ENCODE assay signal across 19 mouse cellular contexts in genomic region chr10:69136241-69136828, GRCm38 (mm10). TPM values are rescaled to one million over a fixed set of nuclear protein-coding genes. Genes with fewer than 3 reads are reported as not detected.
DNase-seq lines count a peak whose midpoint lies in the region; ATAC-seq lines count a peak whose summit lies in the region.
"Had no signal": no experiment of that assay in that cellular context is flagged by ENCODE, and none has a peak within 500 bp of the region (broad histone marks: within the 10 kb centered on the region; RNA-seq: fewer than 3 reads in every experiment).

No protein-coding gene starts in this region.

- no peaks in the 10 kb centered on the region for H3K36me3 ChIP-seq in heart, embryonic 10.5 days
- no peaks in the 10 kb centered on the region for H3K36me3 ChIP-seq in liver, embryonic 13.5 days
- no peaks in the 10 kb centered on the region for H3K36me3 ChIP-seq in lung, embryonic 16.5 days (ENCODE audit: control insufficient read depth, insufficient read depth, low read length)
- H3K36me3 ChIP-seq in stomach, embryonic 16.5 days (ENCODE audit: control insufficient read depth, insufficient read depth, low read length), result no peaks in the 10 kb centered on the region
- H3K36me3 ChIP-seq: midbrain, embryonic 10.5 days; neural tube, embryonic 12.5 days had no signal

- H3K9me3 ChIP-seq in heart, embryonic 10.5 days, result no peaks in the 10 kb centered on the region
- H3K9me3 ChIP-seq in liver, embryonic 13.5 days (replicated peaks), result no peaks in the 10 kb centered on the region
- H3K9me3 ChIP-seq in lung, embryonic 16.5 days (ENCODE audit: control insufficient read depth, low read length), result no peaks in the 10 kb centered on the region
- no peaks in the 10 kb centered on the region for H3K9me3 ChIP-seq in stomach, embryonic 16.5 days (replicated peaks; ENCODE audit: control insufficient read depth, low read length)
- H3K9me3 ChIP-seq: midbrain, embryonic 10.5 days; neural tube, embryonic 12.5 days had no signal

- peak; percentile 53; the same call in 1 of the 2 replicates for ATAC-seq in liver, embryonic 13.5 days (ENCODE audit: low read depth)
- peak; percentile 83; the same call in 1 of the 2 replicates for ATAC-seq in lung, embryonic 16.5 days (ENCODE audit: low read depth)
- ATAC-seq in stomach, embryonic 16.5 days (ENCODE audit: insufficient read depth, low FRiP score), result no peak
- no peak for ATAC-seq in activated CD4-positive, CD25-positive, alpha-beta regulatory T cell, adult 4 months
- no peak for ATAC-seq in cerebellum, adult (ENCODE audit: insufficient number of reproducible peaks, low FRiP score, low TSS enrichment)
- ATAC-seq: hindbrain, embryonic 16.5 days had no signal

- WGBS in heart, embryonic 10.5 days, result 61% methylated on average over 9 of the region's 9 CpGs
- 30% methylated on average over 9 of the region's 9 CpGs for WGBS in liver, embryonic 13.5 days (ENCODE audit: insufficient replicate concordance)
- 20% methylated on average over 9 of the region's 9 CpGs for whole genome bisulfite sequencing in lung, embryonic 16.5 days
- 36% methylated on average over 9 of the region's 9 CpGs for WGBS in stomach, embryonic 16.5 days

- no peaks in the 10 kb centered on the region for H3K4me1 ChIP-seq in heart, embryonic 10.5 days
- 0 out of 2 replicates have a peak, but pooled peaks cover 6% of the 10 kb centered on the region for H3K4me1 ChIP-seq in liver, embryonic 13.5 days (replicated peaks)
- peaks cover 3% of the 10 kb centered on the region; the same call in 1 of the 2 replicates for H3K4me1 ChIP-seq in lung, embryonic 16.5 days (replicated peaks; ENCODE audit: control insufficient read depth, insufficient read depth, low read length)
- peaks cover 7% of the 10 kb centered on the region for H3K4me1 ChIP-seq in stomach, embryonic 16.5 days (ENCODE audit: control insufficient read depth, insufficient read depth, low read length)
- H3K4me1 ChIP-seq: midbrain, embryonic 10.5 days; neural tube, embryonic 12.5 days had no signal

- no peaks in the 10 kb centered on the region for H3K27me3 ChIP-seq in heart, embryonic 10.5 days (ENCODE audit: insufficient read depth, poor library complexity, severe bottlenecking)
- no peaks in the 10 kb centered on the region for H3K27me3 ChIP-seq in liver, embryonic 13.5 days
- no peaks in the 10 kb centered on the region for H3K27me3 ChIP-seq in lung, embryonic 16.5 days (ENCODE audit: control insufficient read depth, insufficient read depth, low read depth, low read length)
- no peaks in the 10 kb centered on the region for H3K27me3 ChIP-seq in stomach, embryonic 16.5 days (ENCODE audit: control insufficient read depth, insufficient read depth, low read length)
- H3K27me3 ChIP-seq: CH12.LX; neural tube, embryonic 12.5 days had no signal

- H3K4me2 ChIP-seq in liver, embryonic 13.5 days, result 0 out of 2 replicates have a peak overlapping the region, but pooled peaks have one; percentile 8
- H3K4me2 ChIP-seq in lung, embryonic 16.5 days (ENCODE audit: low read depth, low read length), result peak overlapping the region; percentile 28
- H3K4me2 ChIP-seq in stomach, embryonic 16.5 days (ENCODE audit: low read depth, low read length), result peak overlapping the region; percentile 30
- H3K4me2 ChIP-seq: heart, embryonic 11.5 days; neural tube, embryonic 12.5 days had no signal

- H3K27ac ChIP-seq in heart, embryonic 10.5 days, result no peak overlapping the region
- peak overlapping the region; percentile 67 for H3K27ac ChIP-seq in liver, embryonic 13.5 days
- H3K27ac ChIP-seq in lung, embryonic 16.5 days (ENCODE audit: low read length), result peak overlapping the region; percentile 26; the same call in 1 of the 2 replicates
- H3K27ac ChIP-seq in stomach, embryonic 16.5 days (ENCODE audit: low read length), result peak overlapping the region; percentile 54
- H3K27ac ChIP-seq: liver, embryonic 14.5 days; midbrain, embryonic 10.5 days; neural tube, embryonic 12.5 days had no signal

- no peak overlapping the region for H3K4me3 ChIP-seq in heart, embryonic 10.5 days
- no peak overlapping the region for H3K4me3 ChIP-seq in liver, embryonic 13.5 days (replicated peaks)
- H3K4me3 ChIP-seq in lung, embryonic 16.5 days (ENCODE audit: low read length), result 0 out of 2 replicates have a peak overlapping the region, but pooled peaks have one; percentile 10
- H3K4me3 ChIP-seq in stomach, embryonic 16.5 days (replicated peaks; ENCODE audit: low read length), result no peak overlapping the region
- H3K4me3 ChIP-seq: midbrain, embryonic 10.5 days; neural tube, embryonic 12.5 days had no signal

- peak; percentile 67 for DNase-seq in heart, embryonic 10.5 days (ENCODE audit: low spot score)
- DNase-seq in heart, adult 18-20 months, result no peak
- no peak for DNase-seq in liver, embryonic 13.5 days
- no peak for DNase-seq in layer of hippocampus, postnatal 10 days (ENCODE audit: low spot score in 2 of 2)
- DNase-seq: adrenal gland, postnatal 14 days; cerebellum, adult 18-20 months; gastrocnemius, postnatal 14 days; heart, postnatal 4 days; right cerebral cortex, postnatal 25 days had no signal

- no peak overlapping the region for H3K9ac ChIP-seq in liver, embryonic 13.5 days
- H3K9ac ChIP-seq in lung, embryonic 16.5 days (ENCODE audit: low read length), result no peak overlapping the region
- no peak overlapping the region for H3K9ac ChIP-seq in stomach, embryonic 16.5 days (ENCODE audit: low read length)
- H3K9ac ChIP-seq: liver, embryonic 14.5 days; neural tube, embryonic 12.5 days had no signal

RNA-seq across cellular contexts. Expression of gene Rhobtb1, which starts 14.9 kb away (rescaled TPM):
- polyA plus RNA-seq in heart, embryonic 10.5 days (2016; fragmentation: Nextera tagmentation; extraction: Ambion mirVana), result 26.6 and 28.4 TPM in 2 replicates
- 100 to 1,000 TPM in 1 of 2 experiments, 10 to 100 TPM in 1; 98.0 to 172 TPM for total RNA-seq in heart, adult 18-20 months (2021)
- 6.9 and 7.2 TPM in 2 replicates for polyA plus RNA-seq in liver, embryonic 13.5 days (2015; fragmentation: Nextera tagmentation; extraction: Ambion mirVana)
- polyA plus RNA-seq in lung, embryonic 16.5 days (2015; fragmentation: Nextera tagmentation; extraction: Ambion mirVana), result 12.9 and 15.2 TPM in 2 replicates
- polyA plus RNA-seq in stomach, embryonic 16.5 days (2015; fragmentation: Nextera tagmentation; extraction: Ambion mirVana), result 28.1 and 33.2 TPM in 2 replicates
- 10 to 100 TPM; 10.5 to 11.8 TPM for total RNA-seq in layer of hippocampus, postnatal 10 days (2021)
- polyA plus RNA-seq in activated CD4-positive, CD25-positive, alpha-beta regulatory T cell, adult 4 months (2017; shearing (Covaris generic)), result not detected

Comparison
In these comparisons a context has a peak if more than half of its experiments do, and no peak if none do; other contexts are left out.
1. ATAC-seq: peak in liver, embryonic 13.5 days (single experiment) and lung, embryonic 16.5 days (single experiment); none in stomach, embryonic 16.5 days (single experiment), activated CD4-positive, CD25-positive, alpha-beta regulatory T cell, adult 4 months (single experiment) and cerebellum, adult (single experiment).
2. Peak in every context shown above with its lines, with median percentiles within 50 percentile points of each other: H3K4me2 ChIP-seq.